Mouse (Mus musculus) C2C12 (cell line): ENCODE results near the gene Kifap3. TPM values are rescaled to one million over a fixed set of nuclear protein-coding genes. Genes with fewer than 3 reads are reported as not detected.

ENCODE experiments used
- H3K27me3 ChIP-seq: one replicate; pipeline ENCODE4 v1.6.1; 2011; ENCODE audit not compliant: control insufficient read depth, insufficient read depth, insufficient read length
- H3K36me3 ChIP-seq: one replicate; pipeline ENCODE4 v1.6.1; 2011; ENCODE audit not compliant: control insufficient read depth, insufficient read depth
- H3K4me3 ChIP-seq: one replicate; pipeline ENCODE4 v1.5.1; 2011; ENCODE audit warnings: mild to moderate bottlenecking, control low read depth; ENCODE audit not compliant: poor library complexity, insufficient read depth, severe bottlenecking
- H3K79me2 ChIP-seq: one replicate; pipeline ENCODE4 v1.6.1; 2011; ENCODE audit not compliant: control insufficient read depth, insufficient read depth
- H3K79me3 ChIP-seq: one replicate; pipeline ENCODE4 v1.6.1; 2011; ENCODE audit warnings: low read depth, control low read depth
- H3ac ChIP-seq: one replicate; pipeline ENCODE3; 2011; ENCODE audit warnings: low read depth; ENCODE audit not compliant: control insufficient read depth, insufficient read length
- CEBPB ChIP-seq: IDR thresholded peaks from one replicate; pipeline ENCODE4 v1.6.1; 2011; ENCODE audit warnings: low read depth, mild to moderate bottlenecking, control low read depth, moderate library complexity
- CTCF ChIP-seq: IDR thresholded peaks from one replicate; pipeline ENCODE4 v1.5.1; 2011; ENCODE audit not compliant: control insufficient read depth, insufficient read depth, insufficient read length
- FOSL1 ChIP-seq: IDR thresholded peaks from one replicate; pipeline ENCODE4 v1.8.0; 2011; ENCODE audit warnings: mild to moderate bottlenecking, low read length; ENCODE audit not compliant: poor library complexity, insufficient read depth, severe bottlenecking
- MAX ChIP-seq: IDR thresholded peaks from one replicate; pipeline ENCODE4 v1.6.1; 2011; ENCODE audit warnings: mild to moderate bottlenecking, control low read depth
- MYOD1 ChIP-seq: IDR thresholded peaks from one replicate; pipeline ENCODE4 v1.6.1; 2011; ENCODE audit warnings: low read depth; ENCODE audit not compliant: control insufficient read depth, insufficient read length
- MYOG ChIP-seq: IDR thresholded peaks from one replicate; pipeline ENCODE4 v1.6.1; 2011; ENCODE audit not compliant: control insufficient read depth, insufficient read length; ENCODE audit errors: extremely low read depth
- USF1 ChIP-seq: IDR thresholded peaks from one replicate; pipeline ENCODE4 v1.6.1; 2011; ENCODE audit warnings: low read depth, mild to moderate bottlenecking, control low read depth, moderate library complexity
- polyA plus RNA-seq: library from polyadenylated mRNA; unstranded; fragments of >200 nt; fragmentation: generic; extraction: Trizol; gene quantifications from one replicate; pipeline ENCODE4 v1.2.1, GENCODE M21; 2012; ENCODE audit warnings: missing spikeins

Gene Kifap3
- polyA plus RNA-seq, 1 experiment = 9.5 TPM

DNA sequence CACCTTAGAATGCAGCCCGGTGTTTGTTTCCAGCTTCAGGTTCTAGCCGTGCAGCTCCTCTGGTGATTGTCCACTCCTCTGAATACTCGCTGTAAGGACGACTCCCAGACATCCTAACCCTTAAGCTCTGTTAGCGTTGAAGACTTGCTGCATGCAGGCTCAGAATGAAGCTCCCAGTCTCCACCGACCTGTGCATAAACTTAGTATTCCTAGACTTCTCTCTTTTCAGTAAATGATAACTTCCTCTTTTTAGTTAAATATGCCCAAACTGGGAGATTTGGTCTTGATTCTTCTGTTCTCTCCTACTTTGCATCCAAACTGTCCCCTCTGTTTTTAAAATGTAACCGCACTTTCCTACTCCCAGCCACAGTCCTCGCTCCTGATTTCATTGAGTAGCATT lies 61.2 kb downstream of the Kifap3 start:
- Histone ChIP-seq H3K36me3 (no peaks in the 10 kb centered on the region), H3K4me3 (no peak overlapping the region), H3ac (no peak overlapping the region), H3K79me3 (no peaks in the 10 kb centered on the region), H3K27me3 (no peaks in the 10 kb centered on the region), H3K79me2 (no peaks in the 10 kb centered on the region)
- TF ChIP-seq CEBPB (no peak), MYOD1 (no peak)

GRCm38 (mm10) chr1:163842238-163842637 lies 62.9 kb downstream of the Kifap3 start:
- Histone ChIP-seq H3K79me3 (no peaks in the 10 kb centered on the region), H3ac (no peak overlapping the region), H3K36me3 (no peaks in the 10 kb centered on the region), H3K79me2 (no peaks in the 10 kb centered on the region), H3K27me3 (no peaks in the 10 kb centered on the region), H3K4me3 (no peak overlapping the region)
- TF ChIP-seq CEBPB (no peak), MYOD1 (no peak), FOSL1 (no peak), MAX (no peak), USF1 (no peak), CTCF (no peak), MYOG (no peak)

- H3K79me3 ChIP-seq = no peaks in the 10 kb centered on the region
- H3K79me2 ChIP-seq = no peaks in the 10 kb centered on the region
- TF ChIP-seq MAX = no peak
- TF ChIP-seq USF1 = no peak
- no peak for TF ChIP-seq MYOD1
- TF ChIP-seq CTCF = no peak
- no peak for TF ChIP-seq FOSL1
- TF ChIP-seq CEBPB = no peak
- no peak for TF ChIP-seq MYOG
- no peak overlapping the region for H3ac ChIP-seq
- no peaks in the 10 kb centered on the region for H3K27me3 ChIP-seq
- no peak overlapping the region for H3K4me3 ChIP-seq
- no peaks in the 10 kb centered on the region for H3K36me3 ChIP-seq
Observed at GRCm38 (mm10) chr1:163843899-163844298, 64.5 kb downstream of the Kifap3 start.

DNA sequence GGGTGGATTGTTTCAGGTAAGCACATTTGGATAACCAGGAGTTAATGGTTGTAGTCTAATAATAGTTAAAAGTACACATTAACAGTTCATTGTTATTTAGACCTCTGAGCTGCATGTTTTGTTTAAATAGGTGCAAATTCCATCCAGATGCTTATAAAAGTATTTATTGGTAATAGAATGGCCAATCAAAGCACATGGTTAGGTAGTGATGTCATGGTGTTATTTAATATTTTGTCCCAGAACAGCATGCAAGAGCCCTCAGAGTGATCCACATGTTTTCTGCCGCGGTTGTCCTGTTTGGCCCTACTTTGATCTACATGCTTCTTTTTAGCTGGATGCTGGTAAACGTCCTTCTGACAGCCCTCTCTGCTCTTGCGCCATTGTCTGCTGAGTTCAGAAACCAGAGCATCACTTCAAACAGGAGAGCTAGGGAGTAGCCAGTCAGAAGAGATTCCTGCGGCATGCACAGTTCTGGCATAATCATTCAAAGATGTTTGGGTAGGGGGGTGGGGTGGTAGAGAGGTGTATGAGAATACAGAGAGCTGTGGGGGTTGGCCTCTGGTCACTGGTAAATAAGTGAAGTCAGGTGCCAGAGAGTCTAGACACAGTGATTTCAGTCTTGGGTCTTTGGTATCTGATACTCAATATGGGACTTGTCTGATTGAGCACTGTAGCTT lies 73.6 kb downstream of the Kifap3 start:
- H3K79me3 ChIP-seq = no peaks in the 10 kb centered on the region
- TF ChIP-seq CTCF = no peak
- no peak for TF ChIP-seq CEBPB
- no peak for TF ChIP-seq MYOG
- no peak for TF ChIP-seq MAX
- no peak for TF ChIP-seq USF1
- TF ChIP-seq FOSL1 = no peak
- no peak overlapping the region for H3ac ChIP-seq
- H3K36me3 ChIP-seq = peaks cover 3% of the 10 kb centered on the region
- H3K4me3 ChIP-seq = no peak overlapping the region
- no peaks in the 10 kb centered on the region for H3K79me2 ChIP-seq
- H3K27me3 ChIP-seq = no peaks in the 10 kb centered on the region

- Histone ChIP-seq H3ac (no peak overlapping the region), H3K36me3 (peaks cover 7% of the 10 kb centered on the region), H3K79me2 (no peaks in the 10 kb centered on the region), H3K27me3 (no peaks in the 10 kb centered on the region), H3K4me3 (no peak overlapping the region), H3K79me3 (no peaks in the 10 kb centered on the region)
- TF ChIP-seq CTCF (no peak), CEBPB (no peak), FOSL1 (no peak), MAX (no peak), MYOD1 (no peak), MYOG (no peak), USF1 (no peak)
Observed at GRCm38 (mm10) chr1:163858420-163858819, 79.0 kb downstream of the Kifap3 start.

DNA sequence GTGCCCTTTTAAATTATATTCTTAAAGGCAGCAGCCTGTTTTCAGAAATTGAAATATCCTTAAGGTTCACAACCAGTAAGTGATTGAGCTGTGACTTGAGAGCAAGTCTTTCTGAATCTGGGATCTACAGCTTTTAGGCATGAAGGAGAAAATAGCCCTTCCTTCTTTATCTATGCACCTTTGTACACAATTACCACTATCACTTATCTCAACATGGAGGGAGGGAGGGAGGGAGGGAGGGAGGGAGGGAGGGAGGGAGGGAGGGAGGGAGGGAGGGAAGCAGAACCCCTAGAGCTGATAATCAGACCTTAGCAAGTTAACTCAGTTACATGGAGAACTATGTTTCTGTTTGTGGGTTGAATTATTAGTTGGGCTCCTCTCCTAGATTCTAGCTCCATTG lies 82.2 kb downstream of the Kifap3 start:
- Histone ChIP-seq H3K36me3 (peaks cover 7% of the 10 kb centered on the region), H3K27me3 (no peaks in the 10 kb centered on the region), H3K79me2 (no peaks in the 10 kb centered on the region), H3ac (no peak overlapping the region), H3K4me3 (no peak overlapping the region), H3K79me3 (no peaks in the 10 kb centered on the region)
- no peak for TF ChIP-seq MAX
- TF ChIP-seq CEBPB = no peak
